Mouse (Mus musculus) cerebellum, postnatal 10 days (tissue): ENCODE results near the gene Tusc2.

Experiments used
- DNase-seq, 2 experiments: peaks; one replicate each; pipeline ENCODE4 v3.0.0; 2021; ENCODE audit warnings: mixed read lengths in 2 of 2

Gene Tusc2

DNA sequence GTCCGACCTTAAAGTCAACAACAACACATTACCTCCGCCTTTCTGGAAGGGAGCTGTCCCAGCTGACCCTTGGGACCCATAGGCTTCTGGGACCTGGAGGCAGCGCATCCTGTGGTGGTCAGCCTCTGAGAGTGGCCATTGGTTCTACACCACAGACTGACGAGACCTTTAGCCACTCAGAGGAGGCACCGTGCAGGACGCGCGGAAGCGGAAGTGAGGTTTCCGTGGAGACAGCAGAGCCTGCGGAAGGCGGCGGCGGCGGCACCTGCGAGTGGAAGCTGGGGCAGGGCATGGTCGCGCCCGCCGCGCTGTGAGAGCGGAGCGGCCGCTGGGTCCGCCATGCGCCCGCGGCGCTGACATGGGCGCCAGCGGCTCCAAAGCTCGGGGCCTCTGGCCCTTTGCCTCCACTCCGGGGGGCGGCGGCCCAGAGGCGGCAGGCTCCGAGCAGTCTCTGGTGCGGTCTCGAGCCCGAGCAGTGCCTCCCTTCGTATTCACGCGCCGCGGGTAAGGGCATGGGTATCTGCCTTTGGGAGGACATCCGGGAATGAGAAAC lies at the start of gene Tusc2:
Tusc2 (plus strand) TSS at position 227 of the 553 bp plus-strand sequence.
- peak; percentile 94 to 95 for DNase-seq

GRCm38 (mm10) chr9:107514303-107514955 lies 48.6 kb upstream of the Tusc2 start:
- peak; percentile 96 to 98 for DNase-seq

DNA sequence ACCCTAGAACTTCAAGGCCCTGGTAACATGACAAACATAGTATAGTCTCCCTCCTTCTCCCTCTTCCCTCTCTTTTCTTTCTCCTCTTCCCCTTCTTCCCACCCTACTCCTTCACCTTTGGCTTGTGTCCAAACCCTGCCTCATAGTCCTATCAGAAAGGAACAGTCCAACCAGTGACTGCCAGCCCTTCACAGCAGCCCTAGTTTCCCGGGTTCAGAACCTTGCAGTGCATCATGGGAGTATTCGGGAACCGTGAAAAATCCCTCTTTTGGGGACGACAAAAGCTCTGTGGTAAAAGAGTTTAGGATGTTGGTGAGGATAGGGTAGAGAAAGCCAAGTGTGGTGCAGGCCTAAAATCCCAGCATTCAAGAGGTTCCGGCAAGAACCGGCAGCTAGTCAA lies 42.7 kb upstream of the Tusc2 start:
- no peak for DNase-seq

GRCm38 (mm10) chr9:107521190-107521589 lies 41.9 kb upstream of the Tusc2 start:
- no peak for DNase-seq

DNA sequence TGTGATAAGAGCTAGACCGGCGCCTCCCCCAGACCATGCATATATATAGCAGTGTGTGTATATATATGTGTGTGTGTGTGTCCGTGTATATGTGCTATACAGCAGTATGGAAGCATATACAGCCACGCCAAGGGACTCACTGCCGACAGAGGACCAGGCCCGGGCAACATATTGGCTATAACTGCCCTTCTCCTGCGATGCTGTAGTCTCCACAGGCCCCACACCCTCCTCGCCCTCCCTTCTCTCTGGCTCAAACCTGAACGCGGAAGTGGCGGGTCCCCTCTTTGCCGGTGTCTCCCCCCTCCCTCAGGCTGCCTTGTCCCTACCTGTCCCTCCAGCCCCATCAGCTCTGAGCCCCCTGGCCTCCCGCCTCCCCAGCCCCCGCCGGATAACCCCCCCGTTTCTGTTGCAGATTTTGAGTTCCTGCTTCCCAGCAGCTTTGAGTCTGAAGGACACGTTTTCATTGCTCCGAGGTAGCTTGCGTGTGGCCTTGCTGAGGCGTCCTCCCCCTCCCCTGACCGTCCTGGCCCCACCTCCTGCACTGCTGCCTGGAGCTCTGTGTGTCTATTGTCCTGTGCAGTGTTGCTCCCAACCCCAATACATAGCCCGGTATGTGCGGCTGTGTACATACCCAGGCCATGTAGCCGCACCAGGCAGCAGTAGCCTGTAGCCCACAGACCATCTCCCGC lies 41.2 kb upstream of the Tusc2 start:
- no peak for DNase-seq

DNA sequence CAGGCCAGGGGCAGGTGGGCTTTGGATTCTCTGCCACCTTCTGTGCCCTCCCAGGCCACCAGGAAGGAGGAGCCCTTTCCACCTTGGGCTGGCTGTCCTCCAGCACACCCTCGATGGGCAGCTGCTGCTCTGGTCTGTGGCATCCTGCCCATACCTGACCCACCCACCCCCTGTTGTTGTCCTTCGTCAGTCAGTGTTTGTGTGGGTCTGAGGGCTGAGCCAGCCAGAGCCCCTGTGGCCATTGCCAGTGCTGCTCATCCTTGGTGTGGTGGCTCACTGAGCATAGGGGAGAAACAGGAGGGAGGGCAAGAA lies 40.7 kb upstream of the Tusc2 start:
- DNase-seq, result peak; percentile 40 to 49

GRCm38 (mm10) chr9:107526198-107527026 lies 36.6 kb upstream of the Tusc2 start:
- DNase-seq, result peak; percentile 83 to 84

- peak; percentile 93 to 95 for DNase-seq
These were observed 29.2 kb upstream of the Tusc2 start, which contains the start of gene Tmem115 for GRCm38 (mm10) chr9:107533791-107534407. Tmem115 (plus strand) TSS chr9:107533945.

- DNase-seq, result peak; percentile 78 to 80
These were observed 28.4 kb upstream of the Tusc2 start for GRCm38 (mm10) chr9:107534408-107535202.

GRCm38 (mm10) chr9:107538231-107538630 lies 24.8 kb upstream of the Tusc2 start:
- DNase-seq, result peak; percentile 85 to 91

- no peak for DNase-seq
These were observed 24.3 kb upstream of the Tusc2 start for GRCm38 (mm10) chr9:107538711-107539110.

- no peak for DNase-seq
These were observed 23.1 kb upstream of the Tusc2 start for GRCm38 (mm10) chr9:107539940-107540339.

DNA sequence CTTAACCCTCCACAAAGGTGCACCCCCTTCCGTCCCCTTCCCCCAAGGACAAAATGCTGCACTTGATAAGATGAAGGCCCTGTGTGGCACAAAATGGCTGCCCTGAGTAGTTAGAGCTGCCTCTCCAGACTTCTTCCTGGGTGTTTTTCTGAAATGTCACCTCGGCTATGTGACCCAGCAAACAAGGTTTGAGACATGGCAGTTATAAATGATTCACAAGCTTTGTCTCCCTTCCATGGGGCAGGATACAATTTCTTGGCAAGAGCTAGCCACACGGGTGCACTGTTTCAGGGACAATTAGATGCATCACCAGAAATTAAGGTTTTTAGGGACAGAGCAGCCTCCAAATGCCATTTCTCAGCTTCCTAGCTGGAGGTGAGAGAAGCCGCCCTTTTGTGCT lies 22.6 kb upstream of the Tusc2 start:
- no peak for DNase-seq

DNA sequence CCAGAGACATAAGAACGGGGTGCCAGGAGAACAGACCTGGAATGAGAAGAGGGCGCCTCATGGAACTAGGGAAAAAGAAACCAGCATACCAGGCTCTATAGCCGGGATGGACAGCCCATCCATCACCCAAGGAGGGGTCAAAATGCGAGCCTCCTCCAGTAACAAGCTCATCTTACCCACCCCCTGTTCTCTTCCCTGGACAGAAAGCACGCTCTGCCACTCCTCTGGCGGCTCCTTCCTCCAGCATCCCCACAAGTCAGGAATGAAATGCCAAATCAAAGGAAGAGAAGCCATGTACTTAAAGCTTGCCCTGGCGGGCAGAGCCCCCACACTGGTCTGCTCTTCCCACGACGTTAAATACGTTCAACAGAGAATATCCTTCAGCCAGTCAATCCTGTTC lies 22.1 kb upstream of the Tusc2 start:
- DNase-seq, result no peak

- DNase-seq, result peak; percentile 97 to 98
These were observed 21.3 kb upstream of the Tusc2 start, which contains the start of the genes Cyb561d2 and Nprl2 for GRCm38 (mm10) chr9:107541474-107542351. Cyb561d2 (minus strand) TSS chr9:107542193. Nprl2 (plus strand) TSS chr9:107542226.

DNA sequence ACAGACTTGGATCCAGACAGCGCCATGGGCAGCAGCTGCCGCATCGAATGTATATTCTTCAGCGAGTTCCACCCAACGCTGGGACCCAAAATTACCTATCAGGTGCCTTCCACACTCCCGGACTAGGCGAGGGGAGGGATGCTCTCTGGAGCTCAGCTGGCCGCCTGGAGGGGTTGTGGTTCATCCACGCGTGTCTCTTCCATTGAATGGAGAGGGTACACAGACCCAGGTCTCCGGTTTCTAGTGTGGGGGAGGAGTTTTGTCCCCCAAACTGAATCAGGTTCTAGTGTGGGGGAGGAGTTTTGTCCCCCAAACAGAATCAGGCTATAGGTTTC lies 20.7 kb upstream of the Tusc2 start:
- DNase-seq, result no peak

GRCm38 (mm10) chr9:107542721-107543120 lies 20.3 kb upstream of the Tusc2 start:
- DNase-seq, result no peak

DNA sequence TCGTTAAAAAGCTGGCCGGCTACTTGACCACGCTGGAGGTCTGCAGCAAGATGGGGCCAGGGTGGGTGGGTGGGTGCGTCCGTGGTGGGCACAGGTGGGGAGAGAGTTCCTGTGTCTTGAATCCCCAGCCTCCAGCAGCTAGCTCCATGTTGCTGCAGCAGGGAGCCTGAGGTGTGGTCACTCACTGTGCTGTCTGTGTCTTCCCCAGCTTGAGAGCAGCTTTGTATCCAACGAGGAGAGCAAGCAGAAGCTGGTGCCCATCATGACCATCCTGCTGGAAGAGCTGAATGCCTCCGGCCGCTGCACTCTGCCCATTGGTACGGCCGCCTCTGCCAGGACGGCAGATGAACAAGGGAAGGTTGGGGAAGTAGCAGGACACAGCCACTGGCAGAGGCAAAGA lies 19.8 kb upstream of the Tusc2 start:
- DNase-seq, result no peak

DNA sequence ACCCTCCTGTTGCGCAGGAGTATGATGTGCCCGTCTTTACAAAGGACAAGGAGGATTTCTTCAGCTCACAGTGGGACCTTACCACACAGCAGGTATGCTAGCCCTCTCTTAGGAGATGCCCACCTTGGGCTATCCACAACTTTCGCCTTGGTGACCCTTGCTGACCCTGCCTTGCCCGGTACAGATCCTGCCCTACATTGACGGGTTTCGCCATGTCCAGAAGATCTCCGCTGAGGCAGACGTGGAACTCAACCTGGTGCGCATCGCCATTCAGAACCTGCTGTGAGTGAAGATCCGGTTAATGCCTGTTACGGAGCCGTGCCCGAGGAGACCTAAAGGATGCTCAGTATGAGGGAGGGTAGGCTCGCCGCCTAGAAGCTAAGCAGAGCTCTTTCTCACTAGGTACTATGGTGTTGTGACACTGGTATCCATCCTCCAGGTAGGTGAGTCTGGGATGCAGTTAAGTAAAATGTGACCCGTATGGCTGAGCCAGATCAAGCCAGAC lies 18.8 kb upstream of the Tusc2 start:
- no peak for DNase-seq

DNA sequence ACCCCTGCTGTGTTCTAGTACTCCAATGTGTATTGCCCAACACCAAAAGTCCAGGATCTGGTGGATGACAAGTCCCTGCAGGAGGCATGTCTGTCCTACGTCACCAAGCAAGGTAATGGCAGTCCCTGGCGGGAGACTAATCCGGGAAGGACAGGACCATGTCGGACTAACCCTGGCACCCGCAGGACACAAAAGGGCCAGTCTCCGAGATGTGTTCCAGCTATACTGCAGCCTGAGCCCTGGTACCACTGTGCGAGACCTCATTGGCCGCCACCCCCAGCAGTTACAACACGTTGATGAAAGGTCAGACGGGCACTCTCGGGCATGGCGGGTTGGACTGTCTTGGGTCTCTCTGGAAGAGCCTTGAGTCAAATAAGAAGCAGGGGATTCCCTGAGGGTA lies 18.3 kb upstream of the Tusc2 start:
- DNase-seq, result no peak

GRCm38 (mm10) chr9:107545199-107545598 lies 17.9 kb upstream of the Tusc2 start:
- DNase-seq, result no peak
